Mouse (Mus musculus) heart, postnatal 0 days (tissue): Measurements from ENCODE around the gene Rint1.

Experiments
- CTCF ChIP-seq: IDR thresholded peaks from 2 replicates; pipeline ENCODE4 v1.5.1; 2016; ENCODE audit warnings: antibody characterized with exemption, control low read depth, low read depth
- EP300 ChIP-seq: IDR thresholded peaks from 2 replicates; pipeline ENCODE4 v1.6.1; 2016; ENCODE audit warnings: antibody characterized with exemption, low read depth

DNA sequence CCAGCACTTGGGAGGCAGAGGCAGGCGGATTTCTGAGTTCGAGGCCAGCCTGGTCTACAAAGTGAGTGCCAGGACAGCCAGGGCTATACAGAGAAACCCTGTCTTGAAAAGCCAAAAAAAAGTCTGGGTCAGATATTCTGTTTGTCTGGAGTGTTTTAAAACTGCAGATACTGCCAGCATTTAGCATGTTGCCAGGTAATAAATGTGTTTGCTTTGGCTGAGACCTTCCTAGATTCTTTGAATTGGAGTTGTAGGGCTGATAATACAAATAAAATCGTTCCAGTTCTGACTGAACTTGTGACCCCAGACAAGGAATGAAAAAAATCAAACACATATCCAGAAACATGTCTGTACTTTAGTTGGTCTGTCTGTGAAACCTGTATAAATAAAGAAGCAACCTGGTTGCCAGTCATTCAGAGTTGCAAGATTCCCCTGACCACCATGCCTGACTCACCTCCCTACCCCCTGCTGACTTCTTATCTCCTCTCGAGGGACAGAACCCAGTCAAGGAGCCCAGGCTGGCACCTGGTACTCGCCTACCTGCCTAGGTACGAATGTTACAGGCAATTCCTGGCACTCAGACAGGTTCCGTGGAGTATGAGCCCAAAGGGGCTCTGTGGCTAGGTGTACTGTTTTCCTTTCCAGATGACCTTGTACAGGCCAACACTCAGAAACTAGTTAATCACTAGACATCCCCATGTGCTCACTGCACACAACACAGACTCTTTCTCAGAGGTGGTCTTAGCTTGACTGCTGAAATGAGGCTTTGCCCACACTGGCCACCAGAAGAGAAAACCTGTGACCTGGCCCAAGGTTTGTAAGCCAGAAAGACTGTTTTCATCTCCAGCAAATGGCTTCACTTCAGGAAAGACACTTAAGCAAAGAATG, 75.9 kb downstream of the Rint1 start:
- TF ChIP-seq EP300 = no peak
- no peak for TF ChIP-seq CTCF
